Mouse (Mus musculus): ENCODE results near the gene Nrip1. TPM values are rescaled to one million over a fixed set of nuclear protein-coding genes. Genes with fewer than 3 reads are reported as not detected.
A peak's percentile ranks its signal among the peaks of the same experiment; 100 is the strongest.

Nrip1 gene
- polyA plus RNA-seq, 1 experiment from 2014 or later: 32.8 TPM

DNA sequence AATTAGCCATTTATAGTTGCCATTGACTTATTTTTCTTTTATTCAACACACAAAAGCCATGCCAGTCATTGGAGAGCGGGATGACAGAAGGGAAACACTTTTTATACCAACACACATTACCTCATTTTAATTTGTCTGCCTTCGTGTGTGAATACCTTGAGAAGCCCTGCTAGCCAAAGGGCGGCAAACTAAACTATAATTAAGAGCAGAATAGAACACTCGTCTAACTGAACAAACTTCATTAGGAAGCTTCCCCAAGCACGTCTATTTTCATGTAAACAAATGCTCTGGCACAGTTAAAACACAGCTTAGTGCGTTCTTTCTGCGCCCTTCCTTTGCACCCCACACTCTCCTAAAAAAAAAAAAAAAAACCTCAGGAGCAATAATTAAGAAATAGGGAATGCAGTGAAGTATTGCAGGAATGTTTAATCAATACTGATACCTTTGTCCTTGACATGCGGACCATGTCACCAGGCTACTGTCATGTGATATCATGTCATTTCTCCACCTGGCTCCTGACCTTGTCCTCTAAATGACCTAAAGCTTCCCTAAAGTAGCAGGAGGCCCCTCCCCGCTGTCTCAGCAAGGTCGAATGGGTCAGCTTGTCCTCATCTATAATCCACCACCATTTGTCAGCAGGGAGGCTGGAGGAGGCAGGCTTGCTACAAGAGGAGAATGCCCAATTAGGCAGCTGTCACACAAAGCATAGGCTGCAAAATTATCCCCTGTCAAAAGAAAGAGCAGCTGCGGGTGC lies 54.1 kb downstream of the Nrip1 start:
- Histone ChIP-seq H3K4me1 (replicated peaks) (peaks cover 54% of the 10 kb centered on the region), H3K27me3 (no peaks in the 10 kb centered on the region), H3K9ac (no peak overlapping the region), H3K27ac (replicated peaks) (peak overlapping the region; percentile 57), H3K4me3 (no peak overlapping the region), H3K36me3 (no peaks in the 10 kb centered on the region), H3K9me3 (no peaks in the 10 kb centered on the region), H3K4me2 (peak overlapping the region; percentile 6; the same call in 1 of the 2 replicates)
- 25% methylated on average over 11 of the region's 11 CpGs for WGBS
- peak; percentile 44; the same call in 1 of the 2 replicates for ATAC-seq (ENCODE audit: low read depth)

DNA sequence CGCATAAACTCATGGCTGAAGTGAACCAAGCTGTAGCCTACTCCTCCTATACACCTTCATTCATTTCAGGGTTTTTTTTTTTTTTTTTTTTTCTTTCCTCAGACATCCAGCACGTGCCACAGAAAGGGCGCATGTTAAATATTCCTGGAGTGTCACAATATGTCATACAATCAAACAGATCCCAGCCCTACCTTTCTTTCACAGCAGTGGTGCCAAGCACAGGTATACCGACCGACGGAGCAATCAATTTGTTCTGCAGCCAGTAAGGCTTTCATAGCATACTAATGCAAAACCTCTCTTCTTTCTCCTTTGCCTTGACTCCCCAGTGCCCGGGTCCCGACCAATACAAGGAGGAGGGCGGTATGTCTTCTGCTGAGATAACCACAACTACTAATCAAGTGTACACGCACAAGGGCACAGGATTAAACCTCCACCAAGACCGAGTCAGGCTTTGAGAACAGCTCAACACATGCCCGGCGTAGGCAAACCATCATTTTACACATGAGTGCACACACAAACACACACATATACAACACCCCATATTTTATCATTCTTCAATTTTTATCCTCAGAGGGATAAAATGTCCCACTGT lies 55.2 kb downstream of the Nrip1 start:
- peaks cover 54% of the 10 kb centered on the region for H3K4me1 ChIP-seq (replicated peaks)
- H3K27ac ChIP-seq (replicated peaks): peak overlapping the region; percentile 53
- ATAC-seq (ENCODE audit: low read depth): no peak

DNA sequence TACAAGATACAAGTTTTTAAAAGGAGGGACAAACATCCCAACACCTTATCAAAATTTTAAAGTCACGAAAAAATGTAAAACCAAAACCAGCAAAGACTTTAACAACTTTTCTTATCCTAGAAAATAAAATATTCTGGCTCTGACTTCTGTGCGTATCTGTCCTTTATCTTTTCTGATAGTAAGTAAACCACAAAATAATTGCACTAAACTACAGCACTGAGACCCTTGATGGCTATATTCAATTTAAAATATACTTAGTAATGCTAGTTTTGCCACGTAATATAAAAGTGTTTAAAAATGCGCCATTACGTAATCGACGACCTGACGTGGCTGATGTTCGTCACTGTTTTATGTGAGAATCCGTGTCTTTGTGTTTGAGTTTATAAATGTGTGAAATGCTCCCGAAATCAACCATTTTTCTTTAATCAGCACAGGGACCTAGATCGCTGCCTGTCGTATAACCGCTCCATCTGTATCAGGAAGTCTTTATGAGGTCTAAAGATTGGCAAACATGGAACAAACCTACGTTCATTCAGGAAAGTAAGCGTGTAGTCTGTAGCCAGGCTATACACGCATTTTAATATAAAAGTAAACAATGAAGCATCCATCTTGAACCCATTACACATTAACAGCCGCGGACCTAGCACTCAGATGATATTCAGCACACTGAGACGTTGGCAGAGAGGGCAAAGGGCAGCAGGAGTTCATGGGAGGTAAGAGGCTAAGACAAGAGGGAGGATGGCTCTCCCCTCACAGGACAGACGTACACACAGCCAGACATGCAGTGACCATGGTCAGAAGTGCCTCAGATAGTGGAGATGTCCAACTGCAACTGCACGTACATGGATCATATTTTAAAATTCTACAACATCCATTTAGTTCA lies 56.4 kb downstream of the Nrip1 start:
- 80% methylated on average over 22 of the region's 22 CpGs for WGBS
- no peaks in the 10 kb centered on the region for H3K9me3 ChIP-seq
- no peaks in the 10 kb centered on the region for H3K27me3 ChIP-seq
- H3K27ac ChIP-seq (replicated peaks): no peak overlapping the region
- no peak overlapping the region for H3K9ac ChIP-seq
- H3K4me1 ChIP-seq (replicated peaks): peaks cover 55% of the 10 kb centered on the region
- H3K4me3 ChIP-seq: no peak overlapping the region
- H3K36me3 ChIP-seq: no peaks in the 10 kb centered on the region
- ATAC-seq (ENCODE audit: low read depth): no peak
- H3K4me2 ChIP-seq: no peak overlapping the region

More for the DNA sequence above, 55.2 kb downstream of the Nrip1 start:
- no peak overlapping the region for H3K4me3 ChIP-seq
- H3K36me3 ChIP-seq: no peaks in the 10 kb centered on the region
- no peaks in the 10 kb centered on the region for H3K9me3 ChIP-seq
- no peak overlapping the region for H3K9ac ChIP-seq
- H3K27me3 ChIP-seq: no peaks in the 10 kb centered on the region
- 0 out of 2 replicates have a peak overlapping the region, but pooled peaks have one; percentile 5 for H3K4me2 ChIP-seq
- 66% methylated on average over 13 of the region's 13 CpGs for WGBS

DNA sequence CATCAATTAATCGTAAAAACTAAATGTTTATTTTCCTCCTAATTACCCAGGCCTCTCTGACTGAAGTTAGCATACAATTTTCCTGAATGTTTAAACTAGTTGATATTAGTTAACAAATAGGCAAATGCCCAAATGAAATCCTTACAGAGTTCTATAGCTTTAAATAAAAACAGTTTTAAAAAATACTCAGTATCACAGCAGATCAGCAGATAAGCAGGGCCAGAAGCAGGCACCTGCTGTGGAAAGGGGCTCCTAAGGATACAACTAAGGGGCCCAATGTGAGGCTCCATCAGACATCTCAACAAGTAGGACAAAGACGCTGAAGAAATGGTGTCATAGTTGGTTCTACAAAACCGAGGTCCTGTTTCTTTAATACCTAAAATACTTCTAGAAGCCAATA lies 58.0 kb downstream of the Nrip1 start:
- H3K9ac ChIP-seq: no peak overlapping the region
- WGBS: 95% methylated on average over 3 of the region's 3 CpGs
- no peaks in the 10 kb centered on the region for H3K9me3 ChIP-seq
- H3K27me3 ChIP-seq: no peaks in the 10 kb centered on the region
- H3K4me3 ChIP-seq: no peak overlapping the region
- no peak overlapping the region for H3K27ac ChIP-seq (replicated peaks)
- H3K36me3 ChIP-seq: no peaks in the 10 kb centered on the region
- H3K4me2 ChIP-seq: no peak overlapping the region
- ATAC-seq (ENCODE audit: low read depth): no peak
- peaks cover 39% of the 10 kb centered on the region for H3K4me1 ChIP-seq (replicated peaks)

DNA sequence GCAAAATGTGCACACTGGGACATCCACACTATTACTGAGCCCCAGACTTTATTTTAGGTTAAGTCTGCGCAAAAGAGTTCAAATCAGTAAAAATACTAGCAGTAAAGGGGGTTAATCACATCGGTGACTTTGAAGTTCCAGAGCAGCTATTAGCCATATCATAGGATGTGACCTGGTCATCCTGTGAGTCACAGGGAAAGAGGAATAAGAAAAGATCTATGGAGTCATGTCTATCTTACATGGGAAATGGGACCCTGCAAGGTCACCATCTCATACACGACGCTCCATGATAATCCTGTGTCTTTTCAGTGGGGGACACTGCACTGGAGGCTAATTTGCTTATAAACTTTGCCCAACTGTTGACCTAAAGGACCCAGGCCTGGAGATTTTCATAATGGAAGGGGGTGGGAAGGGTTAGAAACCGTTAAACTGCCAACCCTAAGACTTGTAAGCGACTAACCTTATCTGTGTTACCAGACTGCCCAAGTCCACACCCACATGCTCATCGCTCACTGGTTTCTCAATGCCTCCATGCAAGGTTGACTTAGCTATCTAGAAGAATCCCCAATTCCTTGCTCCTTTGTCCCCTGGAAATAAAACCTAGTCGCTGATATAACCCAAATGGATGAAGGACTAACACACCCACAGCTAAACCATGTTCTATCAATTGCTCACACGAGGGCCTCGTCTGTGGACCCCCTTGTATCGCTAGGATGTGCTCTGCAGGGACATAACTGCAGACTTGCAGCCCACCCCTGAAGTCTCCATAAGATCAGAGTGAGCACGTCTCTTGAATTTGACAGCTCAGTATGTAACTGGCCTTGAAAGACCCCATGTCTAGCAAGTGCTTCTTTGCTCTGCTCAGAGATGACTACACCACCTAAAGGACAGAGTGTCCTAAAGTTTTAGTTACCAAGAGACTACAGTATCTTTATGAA lies 59.3 kb downstream of the Nrip1 start:
- Histone ChIP-seq H3K4me1 (replicated peaks) (peaks cover 26% of the 10 kb centered on the region), H3K27me3 (no peaks in the 10 kb centered on the region), H3K4me2 (no peak overlapping the region), H3K4me3 (no peak overlapping the region), H3K9me3 (no peaks in the 10 kb centered on the region), H3K36me3 (0 out of 2 replicates have a peak, but pooled peaks cover 3% of the 10 kb centered on the region), H3K27ac (replicated peaks) (no peak overlapping the region), H3K9ac (no peak overlapping the region)
- ATAC-seq (ENCODE audit: low read depth): no peak
- 86% methylated on average over 12 of the region's 12 CpGs for WGBS

DNA sequence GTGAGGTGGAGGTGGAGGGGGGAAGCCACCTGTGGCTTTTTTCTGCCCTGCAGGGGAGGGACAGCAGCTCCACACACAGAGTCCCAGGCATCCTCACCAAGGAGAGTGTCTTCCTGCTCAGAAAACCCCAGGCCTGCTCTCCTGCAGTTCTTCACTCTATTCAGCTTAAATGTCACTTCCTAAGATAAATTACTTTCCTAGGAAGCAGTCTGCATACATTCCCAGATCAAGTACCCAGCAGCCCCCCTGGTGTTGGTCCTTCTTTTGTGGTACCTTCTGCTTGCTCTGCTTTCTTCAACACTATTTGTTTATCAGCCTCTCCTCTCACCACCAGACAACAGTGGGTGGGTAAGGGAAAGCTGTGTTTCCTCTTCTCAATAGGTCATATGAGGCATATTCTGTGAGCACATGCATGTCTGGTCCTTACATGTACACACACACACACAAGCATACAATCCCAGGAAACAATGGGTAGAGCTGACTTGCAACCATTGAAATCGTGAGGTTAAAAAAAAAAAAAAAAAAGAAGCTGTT lies 60.7 kb downstream of the Nrip1 start:
- WGBS: 32% methylated on average over 1 of the region's 1 CpGs

DNA sequence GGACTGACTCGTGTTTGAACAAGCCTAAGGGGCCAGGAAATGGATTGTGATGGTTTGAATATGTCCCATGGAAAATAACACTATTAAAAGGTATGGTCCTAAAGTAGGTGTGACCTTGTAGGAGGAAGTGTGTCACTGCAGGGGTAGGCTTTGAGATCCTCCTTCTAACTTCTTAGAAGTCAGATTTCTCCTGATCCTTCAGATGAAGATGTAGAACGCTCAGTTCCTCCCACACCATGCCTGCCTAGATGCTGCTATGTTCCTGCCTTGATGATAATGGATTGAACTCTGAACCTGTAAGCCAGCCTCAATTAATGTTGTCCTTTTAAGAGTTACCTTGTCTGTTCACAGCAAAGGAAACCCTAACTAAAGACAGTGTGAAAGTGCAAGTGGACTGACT lies 62.8 kb downstream of the Nrip1 start:
- Histone ChIP-seq H3K9ac (no peak overlapping the region), H3K9me3 (no peaks in the 10 kb centered on the region), H3K36me3 (0 out of 2 replicates have a peak, but pooled peaks cover 4% of the 10 kb centered on the region), H3K4me1 (replicated peaks) (peaks cover 6% of the 10 kb centered on the region; the same call in 1 of the 2 replicates), H3K4me2 (no peak overlapping the region), H3K27ac (replicated peaks) (no peak overlapping the region), H3K4me3 (no peak overlapping the region), H3K27me3 (no peaks in the 10 kb centered on the region)
- 93% methylated on average over 2 of the region's 2 CpGs for WGBS
- ATAC-seq (ENCODE audit: low read depth): no peak

More for the DNA sequence above, 60.7 kb downstream of the Nrip1 start:
- H3K27me3 ChIP-seq: no peaks in the 10 kb centered on the region
- H3K4me1 ChIP-seq (replicated peaks): peaks cover 12% of the 10 kb centered on the region
- 0 out of 2 replicates have a peak, but pooled peaks cover 4% of the 10 kb centered on the region for H3K36me3 ChIP-seq
- no peak overlapping the region for H3K27ac ChIP-seq (replicated peaks)
- ATAC-seq (ENCODE audit: low read depth): no peak
- H3K9me3 ChIP-seq: no peaks in the 10 kb centered on the region
- no peak overlapping the region for H3K4me2 ChIP-seq
- H3K4me3 ChIP-seq: no peak overlapping the region
- H3K9ac ChIP-seq: no peak overlapping the region

DNA sequence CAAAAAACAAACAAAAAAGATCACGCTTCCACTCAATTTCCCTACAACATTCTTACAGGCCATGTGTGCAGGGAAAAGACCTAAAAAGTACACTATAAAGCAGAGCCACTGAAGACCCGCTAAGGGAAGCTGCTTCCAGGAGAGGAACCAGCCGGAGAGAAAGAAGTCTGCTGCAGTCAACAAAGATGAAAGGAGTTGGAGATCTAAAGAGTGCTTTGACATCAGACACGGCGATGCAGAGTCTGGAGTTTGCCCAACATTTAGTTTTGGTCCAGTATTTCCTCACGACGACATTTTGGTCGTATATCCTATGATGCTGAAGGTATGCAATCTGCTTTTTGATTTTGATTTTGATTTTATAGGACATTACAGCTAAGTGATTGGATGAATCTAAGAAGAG lies 63.3 kb downstream of the Nrip1 start:
- Histone ChIP-seq H3K4me2 (no peak overlapping the region), H3K27me3 (no peaks in the 10 kb centered on the region), H3K4me1 (replicated peaks) (peaks cover 6% of the 10 kb centered on the region; the same call in 1 of the 2 replicates), H3K36me3 (0 out of 2 replicates have a peak, but pooled peaks cover 4% of the 10 kb centered on the region), H3K4me3 (no peak overlapping the region), H3K9ac (no peak overlapping the region), H3K27ac (replicated peaks) (no peak overlapping the region), H3K9me3 (no peaks in the 10 kb centered on the region)
- no peak for ATAC-seq (ENCODE audit: low read depth)
- 79% methylated on average over 8 of the region's 8 CpGs for WGBS

DNA sequence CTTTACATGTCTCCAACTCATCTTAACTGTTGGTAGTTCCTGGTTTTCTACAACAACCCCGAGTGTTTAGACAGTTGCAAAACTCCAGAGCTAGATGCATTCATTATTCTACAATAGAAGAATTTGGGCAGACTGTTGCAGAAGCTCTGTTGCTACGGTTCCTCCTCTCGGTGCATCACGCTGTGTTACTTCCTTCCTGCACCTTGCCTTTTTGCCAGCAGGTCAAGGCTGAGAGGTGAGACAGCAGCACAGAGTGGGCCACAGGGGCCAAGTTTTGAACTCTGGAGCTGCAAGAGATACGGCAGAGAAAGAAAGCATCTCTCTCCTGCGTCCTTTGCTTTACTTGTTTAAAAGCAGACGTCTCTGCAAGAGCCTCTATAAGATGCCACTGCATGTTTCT lies 64.3 kb downstream of the Nrip1 start:
- WGBS: 88% methylated on average over 7 of the region's 7 CpGs
- no peaks in the 10 kb centered on the region for H3K9me3 ChIP-seq
- H3K36me3 ChIP-seq: 0 out of 2 replicates have a peak, but pooled peaks cover 4% of the 10 kb centered on the region
- H3K4me3 ChIP-seq: no peak overlapping the region
- ATAC-seq (ENCODE audit: low read depth): no peak
- peaks cover 6% of the 10 kb centered on the region; the same call in 1 of the 2 replicates for H3K4me1 ChIP-seq (replicated peaks)
- H3K9ac ChIP-seq: no peak overlapping the region
- no peak overlapping the region for H3K4me2 ChIP-seq
- no peak overlapping the region for H3K27ac ChIP-seq (replicated peaks)
- H3K27me3 ChIP-seq: no peaks in the 10 kb centered on the region

DNA sequence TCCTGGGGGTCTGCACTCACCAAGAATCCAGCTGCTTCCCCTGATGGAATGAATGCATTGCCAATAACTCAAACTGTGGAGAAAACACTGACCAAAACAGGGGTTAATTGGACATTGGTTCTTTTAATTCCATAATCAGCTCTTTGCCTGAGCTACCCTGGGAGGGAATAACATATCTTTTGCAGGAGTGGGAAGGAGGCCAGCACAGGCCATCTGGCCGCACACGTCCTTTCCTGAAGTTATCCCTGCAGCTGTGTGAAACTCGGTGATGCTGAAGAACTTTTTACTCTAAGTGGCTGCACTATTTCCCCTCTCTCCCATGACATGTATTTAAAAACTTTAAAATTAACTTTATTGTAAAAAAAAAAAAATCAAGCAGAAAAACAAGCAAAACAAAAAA lies 66.6 kb downstream of the Nrip1 start:
- H3K36me3 ChIP-seq: 0 out of 2 replicates have a peak, but pooled peaks cover 4% of the 10 kb centered on the region
- WGBS: 78% methylated on average over 3 of the region's 3 CpGs
- H3K9me3 ChIP-seq: no peaks in the 10 kb centered on the region
- ATAC-seq (ENCODE audit: low read depth): no peak
- H3K4me1 ChIP-seq (replicated peaks): no peaks in the 10 kb centered on the region
- H3K27ac ChIP-seq (replicated peaks): no peak overlapping the region
- no peak overlapping the region for H3K4me2 ChIP-seq
- no peak overlapping the region for H3K9ac ChIP-seq
- no peaks in the 10 kb centered on the region for H3K27me3 ChIP-seq
- H3K4me3 ChIP-seq: no peak overlapping the region

DNA sequence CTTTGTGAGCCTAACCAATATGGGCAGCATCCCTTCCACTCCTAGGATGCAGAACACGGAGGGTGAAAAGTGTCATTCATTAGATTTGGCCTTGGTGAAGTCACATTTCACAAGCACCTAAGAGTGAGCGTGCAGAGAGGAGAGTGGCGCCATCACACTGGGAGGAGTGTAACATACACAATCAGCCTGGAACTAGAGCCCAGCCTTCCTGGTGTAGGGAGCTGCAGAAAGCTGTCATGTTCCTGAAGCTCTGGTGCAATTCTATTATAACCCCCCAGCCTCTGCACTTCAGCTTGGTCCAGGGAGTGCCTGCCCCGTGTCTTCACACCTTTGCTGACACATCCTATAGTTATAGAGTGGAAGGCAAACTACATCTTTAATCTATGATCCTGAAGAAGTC lies 67.2 kb downstream of the Nrip1 start:
- 95% methylated on average over 4 of the region's 4 CpGs for WGBS

More for the DNA sequence above, 67.2 kb downstream of the Nrip1 start:
- Histone ChIP-seq H3K27ac (replicated peaks) (no peak overlapping the region), H3K4me1 (replicated peaks) (no peaks in the 10 kb centered on the region; the same call in 1 of the 2 replicates), H3K9ac (no peak overlapping the region), H3K27me3 (no peaks in the 10 kb centered on the region), H3K4me2 (no peak overlapping the region), H3K36me3 (0 out of 2 replicates have a peak, but pooled peaks cover 4% of the 10 kb centered on the region), H3K4me3 (no peak overlapping the region), H3K9me3 (no peaks in the 10 kb centered on the region)
- no peak for ATAC-seq (ENCODE audit: low read depth)

Measured in neural tube, embryonic 13.5 days (tissue).